Comparison of ENCODE assay signal across 8 mouse cellular contexts in the genomic region with DNA sequence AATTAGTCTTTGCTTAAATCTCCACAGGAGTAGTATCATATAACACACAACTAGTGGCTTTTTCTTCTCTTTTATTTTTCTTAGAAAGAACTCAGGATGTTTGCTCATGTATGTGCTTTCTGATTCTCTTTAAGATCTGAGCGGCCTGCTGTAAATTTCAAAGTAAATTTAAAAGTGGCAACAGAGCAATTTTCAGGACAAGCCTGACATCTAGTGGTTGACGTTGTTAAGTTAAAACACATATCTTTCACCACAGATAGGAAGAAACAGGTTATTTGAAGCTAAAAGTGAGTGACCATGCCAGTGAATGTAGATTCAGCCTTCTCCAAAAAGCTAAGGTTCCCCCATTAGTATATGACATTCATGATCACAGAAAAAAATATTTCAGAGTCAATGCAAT. TPM values are rescaled to one million over a fixed set of nuclear protein-coding genes. Genes with fewer than 3 reads are reported as not detected.
DNase-seq lines count a peak whose midpoint lies in the region; ATAC-seq and TF ChIP-seq lines count a peak whose summit lies in the region.
"Not testable (repeated sequence)": the region's sequence is repeated elsewhere in the genome, so short reads cannot be mapped to it uniquely, and the experiment has no call there.

No protein-coding gene starts in this region.

- H3K27ac ChIP-seq in ES-E14 (ENCODE audit: insufficient read depth, low read depth, low read length, poor library complexity, severe bottlenecking); lung, postnatal 0 days (ENCODE audit: low read length); neural tube, embryonic 12.5 days: not testable (repeated sequence)

- not testable (repeated sequence) for H3K27me3 ChIP-seq in lung, postnatal 0 days (replicated peaks; ENCODE audit: insufficient read depth, low read length); neural tube, embryonic 12.5 days (replicated peaks)

- not testable (repeated sequence) for H3K4me3 ChIP-seq in ES-E14 (ENCODE audit: insufficient read depth in 1 of 2, low read depth in 1 of 2, low read length in 2 of 2, poor library complexity in 1 of 2, severe bottlenecking in 1 of 2); lung, postnatal 0 days (ENCODE audit: low read depth, low read length); neural tube, embryonic 12.5 days

- H3K4me1 ChIP-seq in ES-E14 (ENCODE audit: control insufficient read depth in 2 of 2, insufficient read depth in 2 of 2, low read length in 2 of 2, poor library complexity in 1 of 2); lung, postnatal 0 days (ENCODE audit: insufficient read depth, low read depth, low read length); neural tube, embryonic 12.5 days: not testable (repeated sequence)

- peak; percentile 21 for DNase-seq in ES-E14 (ENCODE audit: low read depth, low spot score)
- DNase-seq in c-Kit-positive CD71-negative TER-119-negative erythroid progenitor cells, embryonic 14.5 days (ENCODE audit: low read depth): peak; percentile 6
- peak; percentile 14 for DNase-seq in fibroblast of lung, adult 2 months (ENCODE audit: low read depth)
- DNase-seq in layer of hippocampus, adult 18-20 months (ENCODE audit: low spot score in 2 of 2): peak; percentile 3 to 72
- peak; percentile 36 for DNase-seq in lung, postnatal 0 days (ENCODE audit: low spot score)
- DNase-seq in urinary bladder, postnatal 14 days (ENCODE audit: low spot score): peak; percentile 11

- H3K9ac ChIP-seq in ES-E14 (ENCODE audit: insufficient read depth, low read depth, low read length, poor library complexity, severe bottlenecking); lung, postnatal 0 days (replicated peaks; ENCODE audit: low read depth); neural tube, embryonic 12.5 days: not testable (repeated sequence)

- TF ChIP-seq EP300 in lung, postnatal 0 days (IDR thresholded peaks at IDR 0.05): not testable (repeated sequence)

- H3K4me2 ChIP-seq in lung, postnatal 0 days (replicated peaks; ENCODE audit: low read depth, low read length); neural tube, embryonic 12.5 days (replicated peaks): not testable (repeated sequence)

- not testable (repeated sequence) for H3K36me3 ChIP-seq in ES-E14 (ENCODE audit: control insufficient read depth, insufficient read depth, low read length, poor library complexity, severe bottlenecking); lung, postnatal 0 days (ENCODE audit: insufficient read depth, low read length); neural tube, embryonic 12.5 days

- peak; percentile 51 for TF ChIP-seq CTCF in lung, postnatal 0 days (IDR thresholded peaks at IDR 0.05)

- WGBS in lung, postnatal 0 days: 8% methylated on average over 2 of the region's 2 CpGs
- 29% methylated on average over 2 of the region's 2 CpGs for WGBS in neural tube, embryonic 12.5 days

- in situ Hi-C loops in ES-E14 (cut with MboI; ENCODE audit: low sequenced_read_pairs in 2 of 2, unreplicated experiment in 2 of 2): loop anchor here in 1 of 2 experiments (10.0 kb wide), 2 partner anchors 675 to 745 kb away; no protein-coding TSS in a partner anchor

- peak; percentile 53 to 68; a peak in 2 of 4 replicates for ATAC-seq in hematopoietic stem cell, adult 5-6 weeks (replicated peaks in 1 of 2; ENCODE audit: insufficient read depth in 1 of 2, low FRiP score in 2 of 2, low TSS enrichment in 1 of 2, low read depth in 1 of 2, poor library complexity in 2 of 2, severe bottlenecking in 2 of 2)
- ATAC-seq in lung, postnatal 0 days: not testable (repeated sequence)
- ATAC-seq in neural tube, embryonic 12.5 days (ENCODE audit: low FRiP score, low read depth): 0 out of 2 replicates have a peak, but pooled peaks have one; percentile 25

- not testable (repeated sequence) for H3K9me3 ChIP-seq in ES-E14 (ENCODE audit: control insufficient read depth, insufficient read depth, low read depth, low read length); lung, postnatal 0 days (ENCODE audit: low read length); neural tube, embryonic 12.5 days

TF ChIP-seq in ES-E14, 5 proteins besides CTCF, POLR2A, EP300 and RAD21:
- TF ChIP-seq ZC3H11A (IDR thresholded peaks at IDR 0.05; ENCODE audit: borderline replicate concordance, low read depth, low read length): peak; percentile 80

RNA-seq across cellular contexts. Expression of a gene that starts 36.9 kb away (rescaled TPM):
- total RNA-seq in ES-E14 (2012; rRNA removed): 9.1 and 10.0 TPM in 2 replicates
- total RNA-seq in hematopoietic stem cell, adult 5-6 weeks (2017): 17.1 and 27.2 TPM in 2 replicates
- 10 to 100 TPM; 11.7 to 12.9 TPM for total RNA-seq in layer of hippocampus, adult 18-20 months (2021)
- 7.7 and 8.2 TPM in 2 replicates for polyA plus RNA-seq in lung, postnatal 0 days (2015; fragmentation: Nextera tagmentation; extraction: Ambion mirVana)
- 6.8 and 7.8 TPM in 2 replicates for polyA plus RNA-seq in neural tube, embryonic 12.5 days (2016; fragmentation: Nextera tagmentation; extraction: Ambion mirVana)
